ENCODE assay signal across 8 mouse cellular contexts in the genomic region with DNA sequence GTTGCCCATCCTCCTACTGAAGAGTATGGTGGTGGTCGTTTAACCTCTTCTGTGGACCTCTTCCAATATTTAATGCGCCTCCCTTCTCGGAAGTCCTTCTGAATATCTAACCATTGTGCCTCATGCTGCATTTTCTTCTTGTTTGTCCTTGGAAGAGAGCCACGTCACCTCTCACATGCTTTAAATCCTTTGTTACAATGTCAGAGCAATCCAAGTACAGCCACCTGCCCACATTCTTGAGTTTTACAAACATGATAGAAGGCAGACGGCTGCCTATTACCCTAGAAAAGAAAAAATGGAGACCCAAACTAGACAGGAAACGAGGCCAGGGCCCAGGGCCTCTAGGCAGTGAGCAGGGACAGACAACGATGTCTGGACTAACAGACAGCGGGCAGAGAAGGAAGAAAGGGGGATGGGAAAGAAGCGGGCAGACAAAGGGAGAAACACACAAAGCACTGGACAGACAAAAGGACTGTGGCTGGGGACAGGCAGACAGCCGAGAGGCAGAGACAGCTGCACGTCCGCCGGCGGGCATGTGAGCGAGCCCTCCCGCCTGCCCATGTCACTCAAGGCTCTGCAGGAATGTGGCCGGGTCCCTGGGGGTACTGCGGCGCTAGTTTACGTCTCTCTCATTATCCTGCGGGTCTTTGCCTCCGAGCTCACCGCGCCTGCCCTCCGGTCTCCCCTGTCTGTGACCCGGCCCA. TPM values are rescaled to one million over a fixed set of nuclear protein-coding genes. Genes with fewer than 3 reads are reported as not detected.
DNase-seq lines count a peak whose midpoint lies in the region; ATAC-seq and TF ChIP-seq lines count a peak whose summit lies in the region.

No protein-coding gene starts in this region.

- WGBS in heart, embryonic 16.5 days, result 5% methylated on average over 26 of the region's 26 CpGs
- 1% methylated on average over 26 of the region's 26 CpGs for WGBS in hindbrain, embryonic 14.5 days
- WGBS in midbrain, embryonic 16.5 days, result 3% methylated on average over 26 of the region's 26 CpGs

- H3K4me2 ChIP-seq in heart, embryonic 16.5 days (ENCODE audit: low read depth, low read length), result peak overlapping the region; percentile 88
- H3K4me2 ChIP-seq in hindbrain, embryonic 14.5 days (replicated peaks), result peak overlapping the region; percentile 63
- peak overlapping the region; percentile 96 for H3K4me2 ChIP-seq in midbrain, embryonic 16.5 days (ENCODE audit: low read length)

- H3K9ac ChIP-seq in heart, embryonic 16.5 days (ENCODE audit: low read length), result no peak overlapping the region
- H3K9ac ChIP-seq in hindbrain, embryonic 14.5 days, result peak overlapping the region; percentile 61; the same call in 1 of the 2 replicates
- peak overlapping the region; percentile 78 for H3K9ac ChIP-seq in midbrain, embryonic 16.5 days (ENCODE audit: low read depth, low read length)

- peak overlapping the region; percentile 50 for H3K4me3 ChIP-seq in heart, embryonic 16.5 days (ENCODE audit: low read length)
- 0 out of 2 replicates have a peak overlapping the region, but pooled peaks have one; percentile 28 for H3K4me3 ChIP-seq in cortical plate, adult 2 months (ENCODE audit: insufficient read depth, low read length)
- H3K4me3 ChIP-seq in hindbrain, embryonic 14.5 days (replicated peaks; ENCODE audit: low read length), result peak overlapping the region; percentile 34
- peak overlapping the region; percentile 53 for H3K4me3 ChIP-seq in midbrain, embryonic 16.5 days (ENCODE audit: low read depth, low read length)

- DNase-seq in heart, postnatal 14 days, result no peak
- DNase-seq in hindbrain, embryonic 14.5 days (ENCODE audit: low spot score), result no peak
- no peak for DNase-seq in thymus, postnatal 0 days (ENCODE audit: low spot score)
- DNase-seq in left cerebral cortex, adult 18-20 months (ENCODE audit: low spot score in 2 of 2), result no peak
- no peak for DNase-seq in kidney, adult 18-20 months

- H3K36me3 ChIP-seq in heart, embryonic 16.5 days (ENCODE audit: control insufficient read depth, insufficient read depth), result no peaks in the 10 kb centered on the region
- H3K36me3 ChIP-seq in hindbrain, embryonic 14.5 days (replicated peaks; ENCODE audit: control insufficient read depth, insufficient read depth), result no peaks in the 10 kb centered on the region
- no peaks in the 10 kb centered on the region for H3K36me3 ChIP-seq in midbrain, embryonic 16.5 days (ENCODE audit: control insufficient read depth, insufficient read depth, low read length)

- H3K27me3 ChIP-seq in heart, embryonic 16.5 days (ENCODE audit: control insufficient read depth, insufficient read depth, low read length), result peaks cover 87% of the 10 kb centered on the region
- peaks cover 71% of the 10 kb centered on the region for H3K27me3 ChIP-seq in hindbrain, embryonic 14.5 days (ENCODE audit: control insufficient read depth, insufficient read depth, low read length)
- H3K27me3 ChIP-seq in midbrain, embryonic 16.5 days (ENCODE audit: control insufficient read depth, insufficient read depth, low read depth, low read length), result peaks cover 67% of the 10 kb centered on the region

- TF ChIP-seq CTCF in cortical plate, adult 2 months (IDR thresholded peaks at IDR 0.05; ENCODE audit: extremely low read depth, insufficient read depth, low read length), result no peak

- H3K4me1 ChIP-seq in heart, embryonic 16.5 days (ENCODE audit: control insufficient read depth, insufficient read depth, low read length), result peaks cover 16% of the 10 kb centered on the region
- no peaks in the 10 kb centered on the region for H3K4me1 ChIP-seq in cortical plate, adult 2 months (ENCODE audit: control insufficient read depth, insufficient read depth, low read length)
- H3K4me1 ChIP-seq in hindbrain, embryonic 14.5 days (replicated peaks; ENCODE audit: control insufficient read depth, insufficient read depth, low read length), result peaks cover 23% of the 10 kb centered on the region
- peaks cover 21% of the 10 kb centered on the region for H3K4me1 ChIP-seq in midbrain, embryonic 16.5 days (ENCODE audit: control insufficient read depth, insufficient read depth, low read length)

- H3K9me3 ChIP-seq in heart, embryonic 16.5 days (replicated peaks; ENCODE audit: control insufficient read depth, low read length), result no peaks in the 10 kb centered on the region
- H3K9me3 ChIP-seq in hindbrain, embryonic 14.5 days (ENCODE audit: control insufficient read depth, low read length), result no peaks in the 10 kb centered on the region
- H3K9me3 ChIP-seq in midbrain, embryonic 16.5 days (replicated peaks; ENCODE audit: control insufficient read depth, low read length, poor library complexity, severe bottlenecking), result no peaks in the 10 kb centered on the region

- ATAC-seq in heart, embryonic 16.5 days (replicated peaks; ENCODE audit: extremely low read depth, insufficient read depth, low FRiP score), result no peak
- no peak for ATAC-seq in hindbrain, embryonic 14.5 days (ENCODE audit: low FRiP score)
- ATAC-seq in midbrain, embryonic 16.5 days, result no peak

- no peak for TF ChIP-seq POLR2A in cortical plate, adult 2 months (IDR thresholded peaks at IDR 0.05; ENCODE audit: extremely low read depth, insufficient read depth, low read length)

- H3K27ac ChIP-seq in heart, embryonic 16.5 days (ENCODE audit: low read length), result no peak overlapping the region
- no peak overlapping the region for H3K27ac ChIP-seq in cortical plate, adult 2 months (ENCODE audit: insufficient read depth, low read length)
- peak overlapping the region; percentile 82 for H3K27ac ChIP-seq in hindbrain, embryonic 14.5 days
- no peak overlapping the region for H3K27ac ChIP-seq in midbrain, embryonic 16.5 days (ENCODE audit: low read length)

- intact Hi-C loops in heart, postnatal 14 days (cut with DNase I), result no loop called here

RNA-seq across cellular contexts. Expression of a gene that starts 2.9 kb away (rescaled TPM):
- polyA plus RNA-seq in heart, embryonic 16.5 days (2015; fragmentation: Nextera tagmentation; extraction: Ambion mirVana), result 14.9 and 17.1 TPM in 2 replicates
- total RNA-seq in heart, postnatal 14 days (2021), result 10 to 100 TPM; 13.5 to 14.0 TPM
- polyA plus RNA-seq in cortical plate, adult 2 months (2012; rRNA removed), result 19.5 and 19.9 TPM in 2 replicates
- polyA plus RNA-seq in hindbrain, embryonic 14.5 days (2014; fragmentation: Nextera tagmentation; extraction: Ambion mirVana), result 37.6 and 40.8 TPM in 2 replicates
- 24.3 and 25.5 TPM in 2 replicates for polyA plus RNA-seq in midbrain, embryonic 16.5 days (2015; fragmentation: Nextera tagmentation; extraction: Ambion mirVana)
- 7.5 and 8.9 TPM in 2 replicates for polyA plus RNA-seq in thymus, postnatal 0 days (2015; fragmentation: Nextera tagmentation; extraction: Ambion mirVana)
- 10 to 100 TPM; 21.8 to 22.6 TPM for total RNA-seq in left cerebral cortex, adult 18-20 months (2021)
